Mouse (Mus musculus): ENCODE results near the gene Pax4.

GRCm38 (mm10) chr6:28486471-28486870, 37.3 kb upstream of the Pax4 start:
- no peak for TF ChIP-seq CTCF (IDR thresholded peaks at IDR 0.05; ENCODE audit: extremely low read depth, insufficient read length, insufficient replicate concordance, low read depth, low read length)
- TF ChIP-seq POLR2A (IDR thresholded peaks at IDR 0.05; ENCODE audit: low read depth, low read length) = no peak

All from small intestine, adult 2 months (tissue).